ENCODE assay signal across 15 mouse cellular contexts in the genomic region with DNA sequence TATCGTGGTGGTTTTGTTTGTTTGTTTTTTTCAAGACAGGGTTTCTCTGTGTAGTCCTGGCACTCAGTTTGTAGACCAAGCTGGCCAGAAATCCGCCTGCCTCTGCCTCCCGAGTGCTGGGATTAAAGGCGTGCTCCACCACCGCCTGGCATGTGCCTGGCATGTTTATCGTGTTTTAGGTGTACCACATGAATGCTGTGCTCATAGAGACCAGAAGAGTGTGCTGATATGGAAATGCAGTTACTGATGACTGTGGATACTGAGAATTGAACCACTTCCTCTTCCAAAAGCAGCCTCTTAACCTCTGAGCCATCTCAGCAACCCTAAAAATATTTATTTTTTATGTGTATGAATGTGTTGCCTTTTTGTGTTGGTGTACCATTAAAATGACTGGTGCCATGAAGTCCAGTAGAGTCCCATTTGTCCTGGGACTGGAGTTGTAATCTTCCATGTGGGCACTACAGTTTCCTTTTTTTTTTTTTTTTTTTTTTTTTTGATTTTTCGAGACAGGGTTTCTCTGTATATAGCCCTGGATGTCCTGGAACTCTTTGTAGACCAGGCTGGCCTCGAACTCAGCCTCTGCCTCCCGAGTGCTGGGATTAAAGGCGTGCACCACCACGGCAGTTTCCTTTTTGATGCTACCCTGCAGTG. TPM values are rescaled to one million over a fixed set of nuclear protein-coding genes. Genes with fewer than 3 reads are reported as not detected.
DNase-seq lines count a peak whose midpoint lies in the region; ATAC-seq lines count a peak whose summit lies in the region.
"Had no signal": no experiment of that assay in that cellular context is flagged by ENCODE, and none has a peak within 500 bp of the region (broad histone marks: within the 10 kb centered on the region; RNA-seq: fewer than 3 reads in every experiment).

No protein-coding gene starts in this region.

- intact Hi-C loops in heart, postnatal 10 days (cut with DNase I) = no loop called here

- H3K4me2 ChIP-seq in heart, embryonic 12.5 days = no peak overlapping the region
- peak overlapping the region; percentile 76 for H3K4me2 ChIP-seq in liver, embryonic 16.5 days (ENCODE audit: low read depth, low read length)
- H3K4me2 ChIP-seq: forebrain, embryonic 12.5 days; hindbrain, embryonic 15.5 days; limb, embryonic 12.5 days had no signal

- 0 out of 2 replicates have a peak overlapping the region, but pooled peaks have one; percentile 9 for H3K27ac ChIP-seq in heart, embryonic 12.5 days (ENCODE audit: poor library complexity, severe bottlenecking)
- H3K27ac ChIP-seq in liver, embryonic 16.5 days (ENCODE audit: low read length) = peak overlapping the region; percentile 99
- H3K27ac ChIP-seq: forebrain, embryonic 12.5 days; heart, embryonic 10.5 days; hindbrain, embryonic 15.5 days; limb, embryonic 12.5 days had no signal

- no peak for ATAC-seq in heart, embryonic 12.5 days (ENCODE audit: insufficient number of reproducible peaks, low FRiP score)
- ATAC-seq in activated CD4-positive, CD25-positive, alpha-beta regulatory T cell, adult 4 months = peak; percentile 30
- no peak for ATAC-seq in liver, embryonic 16.5 days (ENCODE audit: low read depth)
- ATAC-seq in erythroid progenitor cell, adult 5-6 weeks (replicated peaks; ENCODE audit: low FRiP score, poor library complexity, severe bottlenecking) = no peak

- no peak overlapping the region for H3K9ac ChIP-seq in heart, embryonic 12.5 days
- H3K9ac ChIP-seq in liver, embryonic 16.5 days (ENCODE audit: low read depth, low read length) = no peak overlapping the region
- H3K9ac ChIP-seq: hindbrain, embryonic 15.5 days; limb, embryonic 12.5 days had no signal

- no peak overlapping the region for H3K4me3 ChIP-seq in heart, embryonic 12.5 days
- no peak overlapping the region for H3K4me3 ChIP-seq in liver, embryonic 16.5 days (ENCODE audit: low read depth, low read length)
- H3K4me3 ChIP-seq: forebrain, embryonic 12.5 days; hindbrain, embryonic 15.5 days; limb, embryonic 12.5 days had no signal

- 89% methylated on average over 11 of the region's 11 CpGs for WGBS in heart, embryonic 12.5 days
- WGBS in liver, embryonic 16.5 days (ENCODE audit: insufficient replicate concordance) = 62% methylated on average over 11 of the region's 11 CpGs

- no peaks in the 10 kb centered on the region for H3K27me3 ChIP-seq in heart, embryonic 12.5 days (replicated peaks)
- H3K27me3 ChIP-seq in liver, embryonic 16.5 days (ENCODE audit: control insufficient read depth, insufficient read depth, low read depth, low read length) = no peaks in the 10 kb centered on the region
- H3K27me3 ChIP-seq: forebrain, embryonic 12.5 days; hindbrain, embryonic 15.5 days; limb, embryonic 12.5 days had no signal

- H3K4me1 ChIP-seq in heart, embryonic 12.5 days (replicated peaks) = peaks cover 26% of the 10 kb centered on the region
- peaks cover 26% of the 10 kb centered on the region for H3K4me1 ChIP-seq in liver, embryonic 16.5 days (ENCODE audit: control insufficient read depth, low read depth, low read length)

- H3K9me3 ChIP-seq in heart, embryonic 12.5 days (replicated peaks) = no peaks in the 10 kb centered on the region
- H3K9me3 ChIP-seq in liver, embryonic 16.5 days (replicated peaks; ENCODE audit: control insufficient read depth, low read length) = no peaks in the 10 kb centered on the region
- H3K9me3 ChIP-seq: forebrain, embryonic 12.5 days; heart, embryonic 10.5 days; hindbrain, embryonic 15.5 days; limb, embryonic 12.5 days had no signal

- no peak for DNase-seq in heart, postnatal 10 days
- DNase-seq in CD4-positive helper T cell, adult 2 months (ENCODE audit: low read depth, low spot score) = peak; percentile 44
- no peak for DNase-seq in layer of hippocampus, adult 9-11 months
- no peak for DNase-seq in cerebellum, postnatal 10 days
- DNase-seq: cerebellum, adult 8-10 months; gastrocnemius, postnatal 10 days; thymus, postnatal 14 days had no signal

- peaks cover 61% of the 10 kb centered on the region for H3K36me3 ChIP-seq in heart, embryonic 12.5 days
- peaks cover 23% of the 10 kb centered on the region for H3K36me3 ChIP-seq in liver, embryonic 16.5 days (ENCODE audit: control insufficient read depth, insufficient read depth)

RNA-seq across cellular contexts. Expression of gene Uba52, which starts 1.8 kb away (rescaled TPM):
- 779 and 792 TPM in 2 replicates for polyA plus RNA-seq in heart, embryonic 12.5 days (2016; fragmentation: Nextera tagmentation; extraction: Ambion mirVana)
- total RNA-seq in heart, postnatal 10 days (2021) = 1,000 to 10,000 TPM; 1,604 to 1,683 TPM
- 1,000 to 10,000 TPM; 3,631 to 4,013 TPM for polyA plus RNA-seq in activated CD4-positive, CD25-positive, alpha-beta regulatory T cell, adult 4 months (2017; shearing (Covaris generic))
- polyA plus RNA-seq in liver, embryonic 16.5 days (2015; fragmentation: Nextera tagmentation; extraction: Ambion mirVana) = 490 and 558 TPM in 2 replicates
- total RNA-seq in erythroid progenitor cell, adult 5-6 weeks (2015; ENCODE audit: low replicate concordance) = 1,194 and 1,251 TPM in 2 replicates
- 418 and 1,480 TPM in 2 replicates for total RNA-seq in erythroid progenitor cell, adult 5-6 weeks (2017; ENCODE audit: low replicate concordance)

RNA-seq across cellular contexts. Expression of gene Rex1bd, which starts 5.8 kb away (rescaled TPM):
- 115 TPM in 2 replicates for polyA plus RNA-seq in heart, embryonic 12.5 days (2016; fragmentation: Nextera tagmentation; extraction: Ambion mirVana)
- 100 to 1,000 TPM; 108 to 114 TPM for total RNA-seq in heart, postnatal 10 days (2021)
- 10 to 100 TPM; 89.0 to 95.4 TPM for polyA plus RNA-seq in activated CD4-positive, CD25-positive, alpha-beta regulatory T cell, adult 4 months (2017; shearing (Covaris generic))
- polyA plus RNA-seq in liver, embryonic 16.5 days (2015; fragmentation: Nextera tagmentation; extraction: Ambion mirVana) = 53.7 and 55.6 TPM in 2 replicates
- total RNA-seq in erythroid progenitor cell, adult 5-6 weeks (2015; ENCODE audit: low replicate concordance) = 22.3 TPM in 1 of 2 replicates, not detected in the other
- total RNA-seq in erythroid progenitor cell, adult 5-6 weeks (2017; ENCODE audit: low replicate concordance) = 17.8 and 19.6 TPM in 2 replicates

RNA-seq across cellular contexts. Expression of gene Fkbp8, which starts 15.1 kb away (rescaled TPM):
- 227 and 231 TPM in 2 replicates for polyA plus RNA-seq in heart, embryonic 12.5 days (2016; fragmentation: Nextera tagmentation; extraction: Ambion mirVana)
- 100 to 1,000 TPM; 185 to 190 TPM for total RNA-seq in heart, postnatal 10 days (2021)
- 100 to 1,000 TPM; 131 to 163 TPM for polyA plus RNA-seq in activated CD4-positive, CD25-positive, alpha-beta regulatory T cell, adult 4 months (2017; shearing (Covaris generic))
- polyA plus RNA-seq in liver, embryonic 16.5 days (2015; fragmentation: Nextera tagmentation; extraction: Ambion mirVana) = 155 and 158 TPM in 2 replicates
- total RNA-seq in erythroid progenitor cell, adult 5-6 weeks (2015; ENCODE audit: low replicate concordance) = 28.9 and 45.8 TPM in 2 replicates
- 74.7 and 94.6 TPM in 2 replicates for total RNA-seq in erythroid progenitor cell, adult 5-6 weeks (2017; ENCODE audit: low replicate concordance)

RNA-seq across cellular contexts. Expression of gene Kxd1, which starts 15.4 kb away (rescaled TPM):
- polyA plus RNA-seq in heart, embryonic 12.5 days (2016; fragmentation: Nextera tagmentation; extraction: Ambion mirVana) = 64.2 and 65.7 TPM in 2 replicates
- total RNA-seq in heart, postnatal 10 days (2021) = 10 to 100 TPM; 79.5 to 81.3 TPM
- 100 to 1,000 TPM; 176 to 180 TPM for polyA plus RNA-seq in activated CD4-positive, CD25-positive, alpha-beta regulatory T cell, adult 4 months (2017; shearing (Covaris generic))
- polyA plus RNA-seq in liver, embryonic 16.5 days (2015; fragmentation: Nextera tagmentation; extraction: Ambion mirVana) = 27.6 and 29.0 TPM in 2 replicates
- 27.8 and 34.4 TPM in 2 replicates for total RNA-seq in erythroid progenitor cell, adult 5-6 weeks (2015; ENCODE audit: low replicate concordance)
- 11.8 and 14.4 TPM in 2 replicates for total RNA-seq in erythroid progenitor cell, adult 5-6 weeks (2017; ENCODE audit: low replicate concordance)

RNA-seq across cellular contexts. Expression of gene Crlf1, which starts 19.4 kb away (rescaled TPM):
- 1.00 and 1.8 TPM in 2 replicates for polyA plus RNA-seq in heart, embryonic 12.5 days (2016; fragmentation: Nextera tagmentation; extraction: Ambion mirVana)
- total RNA-seq in heart, postnatal 10 days (2021) = under 1 TPM; 0.38 to 0.72 TPM
- polyA plus RNA-seq in activated CD4-positive, CD25-positive, alpha-beta regulatory T cell, adult 4 months (2017; shearing (Covaris generic)) = not detected
- polyA plus RNA-seq in liver, embryonic 16.5 days (2015; fragmentation: Nextera tagmentation; extraction: Ambion mirVana) = 0.83 and 1.3 TPM in 2 replicates
- not detected in 2 replicates for total RNA-seq in erythroid progenitor cell, adult 5-6 weeks (2015; ENCODE audit: low replicate concordance)
- total RNA-seq in erythroid progenitor cell, adult 5-6 weeks (2017; ENCODE audit: low replicate concordance) = 1.4 TPM in 1 of 2 replicates, not detected in the other
